Mouse (Mus musculus) liver, embryonic 14.5 days (tissue): Measurements from ENCODE around the gene Clasp1.

Experiments
- CTCF ChIP-seq: IDR thresholded peaks from 2 replicates; pipeline ENCODE4 v1.5.1; 2016; ENCODE audit warnings: antibody characterized with exemption, low read depth, control low read depth
- EP300 ChIP-seq: IDR thresholded peaks from 2 replicates; pipeline ENCODE4 v1.6.1; 2016; ENCODE audit warnings: antibody characterized with exemption, low read depth

- TF ChIP-seq CTCF: no peak
- no peak for TF ChIP-seq EP300
Observed at GRCm38 (mm10) chr1:118437856-118438255, 49.0 kb downstream of the Clasp1 start.
